Mouse (Mus musculus) thymus, postnatal 10 days (tissue): Measurements from ENCODE around the gene Caly.

Source experiments
- DNase-seq, 2 experiments: peaks; one replicate each; pipeline ENCODE4 v3.0.0; 2021; ENCODE audit warnings: low spot score in 2 of 2

Caly gene

GRCm38 (mm10) chr7:140081408-140082241 lies 723 bp downstream of the Caly start:
- no peak for DNase-seq

DNA sequence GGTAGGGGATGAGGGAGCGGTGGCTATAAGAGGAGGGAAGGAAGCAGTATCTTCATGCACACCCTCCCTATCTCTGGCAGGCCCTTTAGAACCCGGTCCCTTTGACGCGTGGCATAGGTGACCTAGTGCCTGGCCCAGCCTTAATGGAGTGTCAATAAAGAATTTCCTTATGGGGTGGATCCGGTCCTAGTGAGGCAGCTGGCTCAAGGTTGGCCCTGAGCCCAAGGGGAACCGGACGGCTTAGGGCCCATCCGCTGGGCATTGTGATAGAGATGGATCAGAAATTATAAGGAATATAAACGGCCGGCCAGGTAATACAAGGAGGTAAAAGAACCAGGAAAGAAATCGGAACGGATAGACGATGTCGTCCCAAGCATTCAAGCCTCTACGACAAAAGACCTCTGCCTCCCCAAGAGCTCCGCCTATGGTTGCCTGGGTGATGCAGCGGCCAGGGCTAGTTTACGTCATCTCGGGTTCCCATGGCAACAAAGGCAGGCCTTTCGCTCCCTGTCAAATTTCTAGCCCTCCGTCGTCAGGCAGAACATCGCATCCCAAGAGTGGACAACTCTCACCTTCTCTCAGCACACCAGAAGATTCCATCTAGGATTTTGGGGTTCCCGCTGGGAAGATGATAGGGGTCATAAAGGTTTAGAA lies 1.7 kb downstream of the Caly start:
- peak in 1 of 2 experiments; percentile 35 for DNase-seq

DNA sequence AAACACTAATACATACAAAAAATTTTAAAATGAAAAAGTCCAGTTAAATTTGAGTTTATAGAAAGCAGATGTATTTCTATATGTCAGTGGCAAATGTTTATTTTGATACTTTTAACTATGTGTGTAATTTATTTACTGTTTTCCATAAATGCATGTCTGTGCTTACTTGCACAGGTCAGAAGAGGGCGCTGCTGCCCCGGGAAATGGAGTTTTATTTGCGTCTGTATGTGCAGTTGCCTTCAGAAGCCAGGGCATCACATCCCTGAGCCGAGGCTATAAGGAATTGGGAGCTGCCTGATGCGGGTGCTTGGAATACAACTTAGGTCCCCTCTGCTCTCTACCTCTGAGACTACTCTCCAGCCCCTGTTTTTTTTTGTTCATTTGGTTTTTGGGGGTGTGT lies 3.6 kb downstream of the Caly start:
- DNase-seq, result peak in 1 of 2 experiments; percentile 55

GRCm38 (mm10) chr7:140077698-140078097 lies 4.7 kb downstream of the Caly start:
- no peak for DNase-seq

DNA sequence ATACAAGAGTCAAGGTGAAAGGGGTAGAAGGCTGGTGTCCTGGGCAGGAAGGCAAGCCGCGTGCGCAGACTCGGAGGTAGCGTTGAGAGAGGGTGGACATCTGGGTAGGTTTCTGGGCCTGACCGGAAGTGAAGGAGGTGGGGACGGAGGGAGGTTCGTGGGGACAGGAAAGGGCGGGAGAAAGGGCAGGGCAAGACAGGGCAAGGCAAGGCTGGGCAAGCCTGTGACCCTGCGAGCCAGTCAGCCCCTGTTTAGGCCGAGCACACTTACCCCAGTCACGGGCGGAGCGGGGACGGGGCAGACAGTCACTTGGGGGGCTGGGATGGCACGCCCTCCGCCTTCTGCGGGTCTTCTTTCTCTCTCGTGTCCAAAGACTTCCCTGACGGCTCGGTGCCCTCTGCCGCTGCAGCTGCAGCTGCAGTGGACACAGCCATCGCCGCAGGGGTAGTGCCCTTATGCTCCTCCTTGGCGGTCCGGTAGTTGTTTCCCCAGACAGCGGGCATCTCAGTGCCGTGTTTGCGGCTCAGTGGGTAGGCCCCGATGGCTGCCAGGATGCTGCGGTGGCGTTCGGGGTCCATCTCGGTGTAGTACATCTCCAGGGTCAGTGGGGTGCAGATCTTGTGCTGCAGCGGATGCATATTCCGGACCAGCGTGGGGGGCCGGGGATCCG lies 12.2 kb downstream of the Caly start:
- DNase-seq, result no peak

DNA sequence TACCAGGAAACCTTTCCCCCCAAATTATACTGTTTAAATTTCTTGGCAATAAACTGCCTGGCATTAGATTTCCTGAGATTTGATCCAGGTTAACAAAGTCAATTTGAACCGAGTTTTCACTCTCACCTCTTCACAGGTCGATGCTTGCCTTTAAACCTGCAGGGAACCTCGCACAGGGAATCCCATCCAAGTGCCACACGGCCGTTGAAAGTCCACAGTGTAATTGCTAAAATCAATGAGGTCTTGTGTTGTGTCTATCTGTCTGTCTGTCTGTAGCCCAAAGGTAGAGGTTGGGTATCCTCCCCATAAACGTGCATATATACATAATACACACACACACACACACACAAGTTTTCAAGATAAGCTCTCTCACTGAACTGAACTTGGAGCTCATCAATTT lies 15.0 kb downstream of the Caly start:
- DNase-seq, result no peak

DNA sequence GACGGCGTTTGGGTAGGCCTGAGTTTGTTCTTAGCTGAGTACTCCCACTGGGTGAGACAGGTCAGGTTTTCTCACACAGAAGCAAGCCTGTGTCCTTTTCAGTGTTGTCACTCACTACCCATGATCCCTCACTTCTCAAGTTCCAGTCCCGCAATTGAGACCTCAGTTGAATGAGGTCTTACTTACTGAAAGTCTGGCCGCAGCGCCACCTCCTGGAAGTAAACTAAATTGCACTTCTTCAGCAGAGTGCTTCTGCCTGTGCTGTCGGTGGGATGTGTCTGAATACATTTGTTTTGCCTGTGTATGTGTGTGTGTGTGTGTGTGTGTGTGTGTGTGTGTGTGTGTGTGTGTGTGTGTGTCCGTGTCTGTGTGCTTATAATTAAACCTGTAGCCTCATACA lies 19.3 kb downstream of the Caly start:
- peak; percentile 49 to 64 for DNase-seq

DNA sequence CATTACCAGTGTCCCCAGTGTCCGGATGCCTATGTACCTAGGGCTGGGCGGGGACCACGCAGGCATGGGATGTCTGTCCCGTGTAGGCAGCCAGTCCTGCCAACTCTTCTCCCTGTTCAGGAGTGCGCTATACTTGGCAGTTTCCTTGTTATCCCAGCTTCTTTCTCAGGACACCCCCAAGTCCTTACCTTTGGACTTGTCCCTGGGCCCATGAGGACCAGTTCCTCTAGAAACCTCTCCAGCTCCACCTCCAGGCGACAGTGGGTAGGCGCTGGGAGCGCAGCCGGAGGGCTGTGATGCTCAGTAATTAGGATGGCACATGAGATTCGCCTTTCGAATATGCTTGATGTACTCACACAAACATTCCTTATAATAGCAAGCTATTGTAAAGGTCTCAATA lies 20.0 kb downstream of the Caly start:
- DNase-seq, result no peak

DNA sequence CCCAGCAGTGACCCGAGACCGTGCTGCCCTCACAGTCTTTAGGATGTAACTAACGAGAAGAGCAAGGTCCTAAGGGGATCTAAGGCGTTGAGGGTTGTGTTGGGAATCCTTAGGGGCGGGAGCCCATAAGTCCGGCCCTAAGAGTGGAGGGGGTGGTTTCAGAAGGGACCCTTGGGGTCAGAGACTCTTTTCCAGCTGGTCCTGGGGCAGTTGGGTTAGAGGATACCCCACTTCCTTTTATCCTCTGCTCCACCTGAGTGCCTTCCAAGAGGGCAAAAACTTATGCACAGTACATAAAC lies 20.6 kb downstream of the Caly start:
- DNase-seq, result no peak

- no peak for DNase-seq
Observed at GRCm38 (mm10) chr7:140060936-140061831, 21.2 kb downstream of the Caly start.

- no peak for DNase-seq
Observed at GRCm38 (mm10) chr7:140059601-140060000, 22.7 kb downstream of the Caly start.

DNA sequence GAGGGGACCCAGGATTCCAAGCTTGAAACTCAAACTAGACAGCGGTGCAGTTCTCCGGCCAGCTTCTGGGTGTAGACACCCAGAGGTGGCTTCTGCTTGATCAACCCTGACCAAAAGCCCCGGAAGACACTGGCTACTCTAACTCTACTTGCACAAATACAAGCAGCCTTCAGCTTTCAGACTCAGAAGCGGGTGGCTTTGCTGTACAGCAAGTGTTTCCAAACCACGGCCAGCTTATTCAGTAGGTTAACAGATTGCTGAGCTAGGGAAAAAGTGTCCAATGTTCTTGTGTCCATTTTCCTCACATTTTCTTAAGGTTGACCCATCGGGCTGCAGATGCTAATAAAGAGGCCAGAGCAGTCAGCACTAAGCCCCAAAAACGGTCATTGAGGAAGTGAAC lies 23.8 kb downstream of the Caly start:
- no peak for DNase-seq

- DNase-seq, result no peak
Observed at GRCm38 (mm10) chr7:140057413-140058407, 24.6 kb downstream of the Caly start.

- DNase-seq, result no peak
Observed at GRCm38 (mm10) chr7:140054124-140054523, 28.2 kb downstream of the Caly start.

DNA sequence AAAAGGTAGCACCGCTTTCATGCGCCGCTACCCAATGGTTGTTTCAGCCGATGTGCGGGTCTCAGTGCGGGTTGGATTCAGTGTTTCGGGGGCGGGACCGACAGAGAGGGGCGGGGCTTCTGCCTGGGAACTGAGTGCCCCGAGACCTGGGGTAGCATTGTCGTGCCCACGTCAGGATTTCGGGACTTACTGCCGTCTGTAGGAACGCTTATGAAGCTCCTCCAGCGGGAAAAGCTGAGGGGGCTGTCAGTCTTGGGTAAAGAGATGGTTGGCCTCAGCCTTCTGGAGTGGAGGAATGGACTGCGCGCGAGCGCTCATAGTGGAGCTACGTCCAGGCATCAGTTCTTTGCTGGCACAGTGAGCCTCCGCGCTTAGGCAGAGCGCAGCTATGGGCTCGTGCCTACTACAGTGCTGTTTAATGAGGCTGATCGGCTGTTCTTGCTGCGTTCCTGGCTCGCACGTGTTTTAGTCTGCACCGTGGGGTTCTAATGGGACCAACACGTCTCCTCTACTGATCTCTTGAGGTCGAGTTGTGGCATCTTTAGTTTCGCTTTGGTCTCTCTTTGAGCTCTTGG lies 33.1 kb downstream of the Caly start:
- DNase-seq, result no peak

DNA sequence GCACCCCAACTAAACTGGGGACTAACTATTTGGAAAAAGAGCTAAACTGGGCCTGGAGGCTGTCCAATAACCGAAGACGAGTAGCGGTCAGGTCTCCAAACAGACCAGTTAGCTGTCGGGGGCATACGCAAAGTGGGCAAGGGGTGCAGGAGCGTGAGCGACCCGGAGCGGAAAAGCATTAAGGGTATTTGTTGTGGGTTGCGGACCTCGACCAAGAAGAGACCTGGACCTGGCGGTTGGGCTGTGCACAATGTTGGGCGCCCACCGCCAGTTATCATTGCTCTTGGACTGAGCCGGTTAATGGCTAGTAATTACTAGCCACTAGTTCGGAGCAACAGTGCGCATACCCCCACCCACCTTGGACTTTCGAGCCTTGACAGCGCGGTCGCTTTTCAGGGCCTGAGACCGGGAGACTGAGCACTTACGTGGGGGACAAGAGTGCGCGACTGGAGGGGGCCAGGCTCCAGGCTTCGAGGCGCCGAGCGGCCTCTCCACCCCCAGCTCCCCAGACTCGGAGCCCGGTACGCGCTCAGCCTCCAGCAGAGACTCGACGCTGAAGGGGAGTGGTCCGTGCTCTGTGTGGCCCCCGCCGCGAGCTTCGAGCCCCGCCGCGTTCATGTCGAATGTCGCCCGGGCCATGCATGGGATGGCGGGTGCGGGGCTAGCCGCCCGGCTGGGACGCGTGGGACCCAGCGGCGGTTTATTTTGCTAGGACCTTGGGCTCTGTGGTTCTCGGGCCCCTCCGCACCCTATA lies 33.8 kb downstream of the Caly start, which contains the start of gene Msx3:
Gene Msx3, minus strand, starts transcription at position 729 of the 754 bp plus-strand sequence.
- no peak for DNase-seq

- no peak for DNase-seq
Observed at GRCm38 (mm10) chr7:140047811-140048311, 34.5 kb downstream of the Caly start.

GRCm38 (mm10) chr7:140045546-140045945 lies 36.8 kb downstream of the Caly start:
- no peak for DNase-seq

- DNase-seq, result no peak
Observed at GRCm38 (mm10) chr7:140042728-140043127, 39.6 kb downstream of the Caly start.
